Mouse (Mus musculus) left cerebral cortex, adult 18-20 months (tissue): ENCODE data around the gene Tbxa2r. TPM values are rescaled to one million over a fixed set of nuclear protein-coding genes. Genes with fewer than 3 reads are reported as not detected.

ENCODE experiments used
- DNase-seq, 2 experiments: peaks; one replicate each; pipeline ENCODE4 v3.0.0; 2021 to 2022; ENCODE audit warnings: low spot score in 2 of 2, mixed read lengths in 1 of 2
- long read RNA-seq, 2 experiments: library from polyadenylated mRNA; stranded (forward); transcript quantifications; one replicate each; pipeline ENCODE4 v2.0.0; 2021
- total RNA-seq, 2 experiments: library from RNA; stranded (reverse); gene quantifications; 2 replicates each; pipeline ENCODE4 v1.2.3; 2021

Tbxa2r gene
- total RNA-seq: 1 to 10 TPM; 1.1 to 1.5 TPM
- long read RNA-seq, experiment 1: 0 reads
- long read RNA-seq, experiment 2: 0 reads

DNA sequence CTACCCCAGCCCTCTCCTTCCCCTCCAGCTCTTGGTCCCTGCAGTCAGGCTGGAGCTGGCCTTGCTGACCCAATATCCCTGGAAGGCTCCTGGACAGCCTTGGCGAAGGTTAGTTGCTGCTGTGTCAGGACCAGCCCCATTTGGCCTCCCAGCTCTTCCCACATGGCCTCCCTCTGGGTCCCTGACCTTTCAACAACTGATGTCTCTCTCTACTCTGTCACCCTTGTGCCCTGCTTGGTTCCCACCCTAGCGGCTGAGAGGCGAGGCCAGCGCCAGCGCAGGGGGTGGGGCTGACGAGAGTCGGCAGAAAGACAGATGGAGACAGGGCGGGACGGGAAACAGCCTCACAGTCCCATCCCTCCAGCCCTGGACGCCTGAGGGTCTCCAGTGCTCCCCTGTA is at the start of gene Tbxa2r:
Gene Tbxa2r, plus strand, starts transcription at position 346 of the 400 bp plus-strand sequence.
- no peak for DNase-seq

- DNase-seq: no peak
Observed at GRCm38 (mm10) chr10:81279496-81279895, 49.0 kb upstream of the Tbxa2r start.

DNA sequence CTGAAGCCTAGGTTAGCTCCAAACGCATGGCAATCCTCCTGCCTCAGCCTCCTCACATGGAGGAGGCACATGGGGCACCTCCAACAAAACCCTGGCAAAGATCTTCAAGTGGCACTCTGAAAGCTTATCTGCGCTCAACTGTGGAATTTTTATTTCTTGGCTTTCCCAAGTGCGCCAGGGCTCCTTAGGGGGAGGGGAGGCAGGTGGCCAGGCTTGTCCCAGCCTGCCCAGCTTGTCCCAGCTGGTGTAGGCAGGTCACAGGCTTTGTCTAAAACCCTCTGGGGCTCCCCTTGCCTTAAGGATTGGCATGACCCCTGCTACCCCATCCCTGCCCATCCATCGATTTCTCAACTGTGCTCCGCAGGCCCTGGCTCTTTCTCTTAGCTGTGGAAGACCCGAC is 44.3 kb upstream of the Tbxa2r start:
- DNase-seq: no peak

DNA sequence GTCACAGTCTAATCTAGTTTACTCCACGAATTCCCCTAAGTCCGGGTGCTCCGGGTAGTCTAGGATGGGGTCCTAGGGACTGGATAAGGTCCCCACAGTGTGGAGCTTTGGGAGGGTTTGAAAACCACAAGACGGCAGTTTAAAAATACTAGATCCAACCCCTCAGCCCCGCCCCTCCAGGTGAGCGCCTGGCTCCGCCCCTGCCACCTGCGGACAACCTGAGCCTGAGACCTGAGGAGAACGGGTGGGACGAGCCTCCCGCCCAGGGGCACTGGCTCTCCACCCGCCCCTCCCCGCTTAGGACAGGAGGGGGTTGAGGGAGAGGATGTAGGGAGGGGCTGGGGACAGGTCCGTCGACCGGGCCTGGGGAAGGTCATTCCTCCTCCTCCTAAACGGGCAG is 43.8 kb upstream of the Tbxa2r start:
- DNase-seq: no peak

GRCm38 (mm10) chr10:81285694-81286450 is 42.7 kb upstream of the Tbxa2r start:
- peak; percentile 82 to 88 for DNase-seq

GRCm38 (mm10) chr10:81286586-81286985 is 41.9 kb upstream of the Tbxa2r start:
- DNase-seq: no peak

GRCm38 (mm10) chr10:81287513-81288157 is 40.9 kb upstream of the Tbxa2r start:
- DNase-seq: peak in 1 of 2 experiments; percentile 66

DNA sequence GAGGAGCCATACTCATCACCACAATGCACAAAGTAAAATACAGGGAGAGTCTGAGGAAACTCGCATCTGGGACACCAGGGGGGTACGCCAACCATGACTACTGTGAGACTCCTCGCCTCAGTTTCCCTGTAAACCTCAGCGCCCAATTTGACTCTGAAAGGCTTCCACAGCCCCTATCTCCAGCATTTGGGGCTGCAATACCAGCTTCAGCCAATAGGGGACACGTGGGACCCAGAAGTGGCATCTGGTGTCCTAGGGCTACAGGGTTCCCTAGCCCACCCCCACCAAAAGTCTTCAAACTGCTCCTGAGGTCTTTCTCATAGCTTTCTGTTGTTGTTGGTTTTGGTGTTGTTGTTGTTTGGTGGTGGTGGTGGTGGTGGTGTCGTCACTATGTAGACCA is 39.9 kb upstream of the Tbxa2r start:
- peak; percentile 54 to 57 for DNase-seq

GRCm38 (mm10) chr10:81289278-81289677 is 39.3 kb upstream of the Tbxa2r start:
- peak; percentile 54 to 68 for DNase-seq

DNA sequence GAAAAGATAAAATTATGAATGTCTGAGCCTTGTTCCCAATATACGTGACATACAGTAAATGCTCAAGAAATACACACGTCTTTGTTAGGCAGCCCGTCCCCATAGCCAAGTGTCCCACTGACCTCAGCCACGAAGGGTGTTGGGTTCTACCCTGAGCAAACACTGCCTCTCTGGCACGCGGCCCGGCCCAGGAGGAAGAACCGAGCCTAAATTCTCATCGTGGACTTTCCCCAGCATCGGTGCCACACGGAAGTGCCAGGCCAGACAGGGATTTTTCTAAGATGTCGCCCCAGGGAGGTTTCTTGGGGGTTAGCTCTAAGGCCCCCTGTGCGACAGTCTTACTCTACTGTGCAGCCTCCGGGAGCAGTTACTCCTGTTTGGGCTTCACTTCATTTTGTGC is 38.7 kb upstream of the Tbxa2r start:
- DNase-seq: no peak

GRCm38 (mm10) chr10:81290698-81291460 is 37.7 kb upstream of the Tbxa2r start:
- no peak for DNase-seq

DNA sequence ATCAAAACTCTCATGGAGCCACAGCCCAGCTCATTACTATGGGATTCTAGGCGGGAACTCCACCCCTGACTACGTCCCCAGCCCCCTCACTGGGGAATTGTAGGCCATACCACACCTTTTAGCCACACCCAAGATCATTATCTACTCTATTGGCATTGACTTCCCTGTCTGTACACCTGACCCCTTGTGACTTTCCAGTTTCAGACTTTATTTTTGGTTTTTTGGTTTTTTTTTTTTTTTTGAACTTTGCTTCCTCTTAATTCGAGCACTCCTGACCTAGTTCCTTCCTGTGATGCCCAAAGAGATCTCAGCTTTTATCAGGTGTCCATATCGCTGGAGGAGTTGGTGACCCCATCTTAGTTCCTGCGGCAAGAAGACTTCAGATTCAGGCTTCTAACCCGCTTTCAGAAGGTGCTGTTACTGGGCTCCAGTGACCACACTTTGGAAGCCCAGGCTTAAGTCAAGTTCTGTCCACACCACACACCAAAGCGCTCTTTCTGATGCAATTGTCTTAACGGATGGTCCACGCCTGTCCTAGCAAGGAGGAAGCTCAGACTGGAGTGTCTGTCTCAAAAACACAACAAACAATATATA is 36.9 kb upstream of the Tbxa2r start, which contains the start of gene Tjp3:
Gene Tjp3, minus strand, starts transcription at position 71 of the 594 bp plus-strand sequence.
- no peak for DNase-seq

DNA sequence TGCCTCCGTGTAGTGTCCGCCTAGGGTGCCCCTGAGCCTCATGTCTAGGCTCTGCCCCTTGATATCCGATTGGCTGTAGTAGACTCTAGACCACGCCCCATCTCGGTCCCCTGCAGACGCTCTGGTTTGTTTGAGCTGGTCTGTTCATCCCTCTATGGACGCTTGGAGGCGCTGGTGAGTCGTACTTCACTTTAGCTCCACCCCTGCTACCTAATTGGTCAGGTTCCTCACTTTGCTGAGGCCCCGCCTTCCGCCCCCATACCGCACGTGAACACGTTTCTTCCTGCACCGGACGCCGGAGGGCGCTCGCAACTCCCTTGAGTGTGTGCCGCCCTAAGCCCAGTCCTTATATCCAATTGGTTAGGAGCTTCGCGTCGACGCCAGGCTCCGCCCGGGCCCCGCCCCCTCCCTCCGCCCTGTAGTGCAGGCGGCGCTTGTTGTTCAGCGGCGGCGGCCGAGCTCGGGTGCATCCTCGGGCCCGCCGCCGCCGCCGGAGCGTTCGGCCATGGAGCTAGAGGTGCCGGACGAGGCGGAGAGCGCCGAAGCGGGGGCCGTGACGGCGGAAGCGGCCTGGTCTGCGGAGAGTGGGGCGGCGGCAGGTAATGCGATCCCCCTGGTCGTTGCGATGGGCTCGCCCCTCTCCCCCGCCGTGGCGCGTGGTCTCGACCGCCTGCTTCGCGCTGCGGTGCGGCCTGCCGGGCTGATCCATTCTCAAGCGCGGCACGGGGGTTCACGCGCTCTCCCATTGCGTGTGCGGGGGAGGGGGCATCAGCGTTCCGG is 35.8 kb upstream of the Tbxa2r start, which contains the start of gene Pip5k1c:
Gene Pip5k1c, plus strand, starts transcription at position 410 of the 780 bp plus-strand sequence.
- peak; percentile 99 to 100 for DNase-seq

DNA sequence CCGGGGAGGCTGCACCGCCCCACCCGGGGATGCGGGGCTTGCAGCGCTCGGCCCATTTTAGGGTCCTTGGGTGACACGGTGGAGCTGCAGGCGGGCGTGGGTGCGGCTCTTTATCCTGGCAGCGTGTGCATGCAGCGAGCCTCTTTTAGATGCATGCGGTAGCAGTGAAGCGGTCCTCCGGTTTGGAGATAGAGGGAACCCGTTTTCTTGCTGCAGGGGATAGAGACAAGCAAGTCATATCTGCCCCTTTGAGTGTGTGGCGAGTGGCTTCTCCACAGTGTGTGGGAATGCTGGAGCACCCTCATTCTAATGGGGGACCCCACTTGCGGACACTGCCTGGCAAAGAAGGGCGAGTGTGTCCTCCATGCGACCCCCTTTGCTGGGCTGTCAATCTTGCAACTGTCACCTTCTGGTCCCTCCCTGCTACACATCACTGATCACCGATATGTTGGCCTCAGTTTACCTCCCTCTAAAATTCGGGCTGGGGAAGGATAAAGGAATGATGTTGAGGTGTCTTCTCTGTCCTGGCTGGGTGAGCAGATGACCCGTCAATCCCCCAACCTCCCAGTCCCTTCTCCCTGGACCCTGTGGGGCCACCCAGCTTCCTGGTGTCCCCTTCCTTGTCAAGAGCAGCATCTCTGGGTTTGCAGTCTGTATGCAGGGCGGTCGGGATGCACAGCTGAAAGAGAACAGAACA is 35.0 kb upstream of the Tbxa2r start:
- no peak for DNase-seq

- DNase-seq: no peak
Observed at GRCm38 (mm10) chr10:81294442-81294841, 34.1 kb upstream of the Tbxa2r start.

DNA sequence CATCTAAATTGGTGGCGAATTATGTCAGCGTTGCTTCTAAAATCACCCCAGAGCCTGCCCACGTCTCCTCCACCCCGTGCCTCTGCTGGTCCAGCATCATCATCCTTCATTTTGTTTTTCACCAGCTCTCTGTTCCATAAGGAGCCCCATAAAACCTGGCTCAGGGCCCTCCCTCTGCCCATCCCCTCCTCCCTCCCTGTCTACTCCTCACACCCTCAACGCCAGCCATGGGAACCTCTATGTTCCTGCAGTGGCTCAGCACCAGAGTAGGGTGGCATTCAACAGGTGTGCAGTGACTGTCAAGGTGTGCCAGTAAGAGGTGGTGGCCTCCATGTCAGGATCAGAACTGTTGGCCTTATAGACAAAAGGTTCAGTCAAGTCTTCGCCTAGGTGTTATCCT is 33.3 kb upstream of the Tbxa2r start:
- peak; percentile 58 to 69 for DNase-seq

DNA sequence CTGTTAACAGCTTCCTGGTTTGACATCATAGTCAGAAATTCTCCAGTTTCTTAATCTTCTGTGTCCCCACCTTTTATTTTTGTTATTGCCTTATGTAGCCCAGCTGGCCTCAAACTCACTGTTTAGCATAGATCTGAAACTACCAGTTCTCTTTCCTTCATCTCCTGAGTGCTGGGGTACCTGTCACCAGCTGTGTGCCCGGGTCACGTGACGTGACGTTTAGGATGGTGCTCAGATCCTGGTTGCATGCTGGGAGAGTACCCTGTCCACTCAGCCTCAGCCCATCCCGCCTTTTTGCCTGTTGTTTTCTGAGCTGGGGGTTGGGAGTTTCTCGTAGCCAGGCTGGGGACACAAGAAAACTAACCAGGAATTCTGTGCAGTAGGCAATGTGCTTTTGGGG is 31.3 kb upstream of the Tbxa2r start:
- DNase-seq: no peak

DNA sequence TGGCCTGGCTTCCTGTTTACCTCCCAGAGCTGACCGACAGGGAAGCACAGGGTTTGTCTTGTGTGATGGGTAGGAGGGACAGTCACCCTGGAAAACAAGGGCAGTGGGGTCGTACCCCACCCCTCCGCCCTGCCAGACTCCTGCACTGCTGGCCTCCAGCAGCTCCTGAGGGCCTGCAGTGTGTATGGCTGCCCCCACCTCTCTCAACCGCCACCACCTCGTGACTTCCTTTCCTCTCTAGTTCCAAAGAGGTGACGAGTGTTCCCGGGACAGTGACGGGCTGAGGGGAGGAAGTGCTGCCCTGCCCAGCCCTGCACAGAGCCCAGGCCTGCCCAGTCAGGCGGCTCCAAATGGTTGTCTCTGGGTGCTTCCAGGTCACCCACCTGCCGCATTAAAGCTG is 30.7 kb upstream of the Tbxa2r start:
- no peak for DNase-seq

DNA sequence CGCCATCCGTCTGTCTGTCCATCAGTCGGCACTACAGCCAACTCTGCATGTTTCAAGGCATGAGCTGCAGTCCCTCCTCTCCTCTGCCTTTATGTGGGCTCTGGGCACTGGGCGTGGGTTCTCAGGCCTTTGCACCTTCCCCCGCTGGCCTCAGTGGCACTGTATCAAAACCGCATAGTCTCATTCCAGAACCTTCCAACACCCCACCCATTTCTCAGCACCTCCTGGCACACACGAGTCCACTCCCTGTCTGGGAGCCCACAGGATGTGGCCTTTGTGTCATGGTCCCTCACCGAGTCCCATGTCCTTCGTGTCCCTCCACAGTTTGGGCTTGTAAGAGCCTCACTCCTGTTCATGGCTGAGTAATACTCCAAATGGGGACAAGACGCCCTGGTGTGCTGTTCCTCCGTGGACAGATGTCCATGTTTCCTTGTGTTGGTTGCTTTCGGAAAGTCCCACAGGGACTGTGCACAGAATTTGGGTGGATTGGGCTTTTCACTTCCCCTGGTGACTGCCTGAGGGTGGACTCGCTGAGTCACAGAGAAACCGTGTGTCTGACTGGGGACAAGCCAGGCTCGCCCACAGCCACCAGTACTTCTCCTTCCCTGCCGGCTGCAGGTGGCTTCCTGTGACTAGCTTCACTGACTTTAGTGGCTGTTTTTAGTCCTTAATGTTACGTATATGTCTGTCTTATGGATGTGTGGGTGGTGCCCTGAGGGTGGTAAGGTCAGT is 30.0 kb upstream of the Tbxa2r start:
- DNase-seq: peak; percentile 75 to 82
